Mouse (Mus musculus) neural tube, embryonic 14.5 days (tissue): ENCODE data around the gene Dyrk1a. TPM values are rescaled to one million over a fixed set of nuclear protein-coding genes. Genes with fewer than 3 reads are reported as not detected.

Source experiments
- ATAC-seq: fragments of 200-750 bp; cut with Nextera tagmentation; 2 replicates; pipeline ENCODE4 v1.8.0; 2017; ENCODE audit warnings: low read depth, mild to moderate bottlenecking, moderate TSS enrichment, moderate library complexity
- H3K27ac ChIP-seq: fragments of 300-500 bp; sonication (generic); 2 replicates; pipeline ENCODE4 v1.5.1; 2014; ENCODE audit warnings: low read depth, mild to moderate bottlenecking, control low read depth, low read length, moderate library complexity, mixed read lengths
- H3K27me3 ChIP-seq: fragments of 300-500 bp; sonication (generic); 2 replicates; pipeline ENCODE4 v1.6.1; 2014; ENCODE audit warnings: low read length; ENCODE audit not compliant: control insufficient read depth, insufficient read depth
- H3K36me3 ChIP-seq: fragments of 300-500 bp; sonication (generic); 2 replicates; pipeline ENCODE4 v1.6.1; 2014; ENCODE audit warnings: low read length, mixed read lengths; ENCODE audit not compliant: control insufficient read depth, insufficient read depth
- H3K4me1 ChIP-seq: fragments of 300-500 bp; sonication (generic); 2 replicates; pipeline ENCODE4 v1.6.1; 2014; ENCODE audit warnings: low read length; ENCODE audit not compliant: control insufficient read depth, insufficient read depth
- H3K4me2 ChIP-seq: fragments of 300-500 bp; sonication (generic); 2 replicates; pipeline ENCODE4 v1.6.1; 2014; ENCODE audit warnings: mild to moderate bottlenecking, low read depth, low read length, control low read depth
- H3K4me3 ChIP-seq: fragments of 300-500 bp; sonication (generic); 2 replicates; pipeline ENCODE4 v1.5.1; 2014; ENCODE audit warnings: low read depth, low read length, control low read depth, mixed read lengths
- H3K9ac ChIP-seq: fragments of 300-500 bp; sonication (generic); replicated peaks from 2 replicates; pipeline ENCODE4 v1.6.1; 2014; ENCODE audit warnings: low read depth, mild to moderate bottlenecking, control low read depth, low read length, mixed read lengths
- H3K9me3 ChIP-seq: fragments of 300-500 bp; sonication (generic); 2 replicates; pipeline ENCODE4 v1.6.1; 2016; ENCODE audit warnings: low read length; ENCODE audit not compliant: control insufficient read depth
- WGBS: fragments of 180-500 bp; shearing (Covaris S2); extraction: QIAGEN DNeasy Blood & Tissue Kit; methylation state at CpG from one replicate; pipeline ENCODE4 v1.1.7; 2014; 5-methylcytosine and 5-hydroxymethylcytosine counted together
- polyA plus RNA-seq: library from polyadenylated mRNA; unstranded; fragments of >200 nt; fragmentation: Nextera tagmentation; extraction: Ambion mirVana; gene quantifications from 2 replicates; pipeline ENCODE4 v1.2.1, GENCODE M21; 2014

The Dyrk1a gene
- polyA plus RNA-seq, 1 experiment from 2014 or later = 15.9 TPM

DNA sequence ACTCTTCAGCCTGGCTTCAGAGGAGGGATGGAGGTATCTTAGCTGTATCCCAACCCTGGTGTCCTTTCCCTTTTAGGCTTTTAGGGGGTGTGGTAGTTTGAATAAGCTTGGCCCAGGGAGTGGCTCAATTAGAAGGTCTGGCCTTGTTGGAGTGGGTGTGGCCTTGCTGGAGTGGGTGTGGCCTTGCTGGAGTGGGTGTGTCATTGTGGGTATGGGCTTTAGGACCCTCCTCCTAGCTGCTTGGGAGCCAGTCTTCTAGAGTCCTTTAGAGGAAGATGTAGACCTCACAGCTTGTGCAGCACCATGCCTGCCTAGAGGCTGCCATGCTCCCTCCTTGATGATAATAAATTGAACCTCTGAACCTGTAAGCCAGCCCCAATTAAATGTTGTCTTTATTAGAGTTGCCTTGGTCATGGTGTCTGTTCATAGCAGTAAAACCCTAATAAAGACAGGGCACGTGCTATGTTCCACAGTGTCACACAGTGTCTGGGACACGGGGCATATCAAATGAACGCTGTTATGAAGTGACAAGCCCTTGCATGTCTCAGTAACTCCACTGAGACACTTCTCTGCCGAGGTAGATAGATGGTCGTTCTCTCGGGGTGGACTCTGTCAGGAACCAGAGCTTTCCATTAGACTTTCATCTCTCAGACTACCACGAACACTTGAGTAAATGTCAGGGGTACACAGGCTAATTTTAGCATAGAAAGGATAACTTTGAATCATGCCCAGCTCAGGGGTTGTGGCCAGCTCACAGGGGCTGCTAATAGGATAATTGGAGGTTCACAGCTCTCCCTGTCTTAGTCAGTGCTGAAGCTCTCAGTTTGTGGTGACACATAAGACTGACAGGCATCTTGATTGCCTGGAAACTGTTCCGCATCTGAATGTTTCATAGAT is 166.9 kb downstream of the Dyrk1a start:
- no peaks in the 10 kb centered on the region for H3K4me1 ChIP-seq
- no peaks in the 10 kb centered on the region for H3K36me3 ChIP-seq
- H3K27ac ChIP-seq = no peak overlapping the region
- WGBS = 88% methylated on average over 8 of the region's 8 CpGs
- no peaks in the 10 kb centered on the region for H3K27me3 ChIP-seq
- ATAC-seq = no peak
- H3K9ac ChIP-seq = no peak overlapping the region
- no peaks in the 10 kb centered on the region for H3K9me3 ChIP-seq
- H3K4me3 ChIP-seq = no peak overlapping the region
- H3K4me2 ChIP-seq = no peak overlapping the region

DNA sequence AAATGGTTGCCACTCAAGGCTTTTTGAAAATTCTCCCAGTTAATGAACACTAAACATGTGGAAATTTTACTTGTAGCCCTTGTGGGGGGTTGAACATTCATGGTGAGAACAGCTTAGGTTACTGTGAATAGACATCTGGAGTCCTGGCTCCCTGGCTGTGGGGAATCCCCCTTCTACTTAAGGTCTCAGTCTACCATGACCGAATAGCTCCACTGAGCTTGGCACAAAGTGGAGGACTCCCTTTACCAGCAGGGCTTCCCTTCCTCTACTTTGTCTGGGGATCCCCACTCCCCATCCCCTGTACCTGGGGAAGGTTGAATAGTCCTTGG is 167.5 kb downstream of the Dyrk1a start:
- Histone ChIP-seq H3K27me3 (no peaks in the 10 kb centered on the region), H3K9ac (no peak overlapping the region), H3K27ac (no peak overlapping the region), H3K4me3 (no peak overlapping the region), H3K36me3 (no peaks in the 10 kb centered on the region), H3K9me3 (no peaks in the 10 kb centered on the region), H3K4me1 (no peaks in the 10 kb centered on the region), H3K4me2 (no peak overlapping the region)
- 100% methylated on average over 1 of the region's 1 CpGs for WGBS
- ATAC-seq = no peak

DNA sequence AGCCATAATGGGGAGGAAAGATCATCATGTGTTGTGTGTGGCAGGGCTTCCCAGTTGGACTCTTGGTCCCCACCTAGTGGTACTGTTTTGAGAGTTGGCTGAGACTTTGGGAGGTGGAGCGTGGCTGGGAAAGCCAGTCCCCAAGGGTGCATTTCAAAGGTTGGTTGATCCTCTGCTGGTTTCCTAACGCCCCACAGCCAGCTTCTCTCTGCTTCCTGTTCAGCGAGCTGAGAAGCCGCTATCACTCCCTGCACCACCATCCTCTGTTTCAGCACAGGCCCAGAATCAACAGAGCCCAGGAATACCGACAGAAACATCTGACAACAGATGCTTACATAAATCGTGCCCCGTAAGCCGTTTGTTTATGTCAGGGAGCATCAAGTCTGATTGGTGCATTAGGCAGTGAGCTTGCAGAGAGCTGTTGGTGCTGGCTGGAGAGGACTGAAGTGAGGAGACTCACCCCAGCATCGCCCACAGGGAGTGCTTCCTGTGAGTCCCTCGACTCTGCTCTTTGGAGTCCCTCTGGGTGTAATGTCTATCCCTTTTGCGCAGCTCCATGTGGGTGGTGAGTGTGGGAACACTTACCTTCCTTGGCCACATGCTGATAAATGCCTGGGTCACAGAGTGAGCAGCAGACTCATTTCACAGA is 174.2 kb downstream of the Dyrk1a start:
- H3K4me2 ChIP-seq = peak overlapping the region; percentile 19; the same call in 1 of the 2 replicates
- H3K27me3 ChIP-seq = no peaks in the 10 kb centered on the region
- H3K9me3 ChIP-seq = no peaks in the 10 kb centered on the region
- H3K4me3 ChIP-seq = no peak overlapping the region
- no peak overlapping the region for H3K27ac ChIP-seq
- WGBS = 4% methylated on average over 11 of the region's 11 CpGs
- no peak overlapping the region; the same call in 1 of the 2 replicates for H3K9ac ChIP-seq
- no peaks in the 10 kb centered on the region for H3K36me3 ChIP-seq
- H3K4me1 ChIP-seq = peaks cover 5% of the 10 kb centered on the region; the same call in 1 of the 2 replicates
- ATAC-seq = peak; percentile 61; the same call in 1 of the 2 replicates

DNA sequence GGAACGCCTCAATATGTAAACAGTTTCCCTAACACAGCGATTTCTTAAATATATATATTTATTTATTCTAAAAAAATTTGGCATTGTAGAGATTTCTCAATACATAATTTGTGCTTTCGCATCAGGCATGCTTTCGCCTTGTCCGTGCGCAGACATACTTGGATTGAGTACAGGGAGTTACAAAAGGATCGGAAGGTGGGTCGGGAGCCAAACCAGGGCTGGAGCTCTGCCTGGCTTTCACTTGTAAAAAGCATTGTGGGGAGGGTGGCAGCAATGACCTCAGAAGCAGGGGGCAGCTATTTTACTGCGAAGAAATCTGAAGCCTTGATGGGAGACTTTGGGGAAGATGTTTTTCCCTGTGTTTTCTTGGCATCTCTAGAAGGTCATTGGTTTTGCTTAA is 175.2 kb downstream of the Dyrk1a start:
- no peak for ATAC-seq
- 68% methylated on average over 9 of the region's 9 CpGs for WGBS
- no peak overlapping the region for H3K4me3 ChIP-seq
- no peak overlapping the region for H3K27ac ChIP-seq
- no peak overlapping the region for H3K9ac ChIP-seq
- H3K27me3 ChIP-seq = no peaks in the 10 kb centered on the region
- peaks cover 5% of the 10 kb centered on the region; the same call in 1 of the 2 replicates for H3K4me1 ChIP-seq
- no peak overlapping the region for H3K4me2 ChIP-seq
- H3K36me3 ChIP-seq = no peaks in the 10 kb centered on the region
- H3K9me3 ChIP-seq = no peaks in the 10 kb centered on the region

Other genes starting within 250 kb of the Dyrk1a start
- 0.52 and 1.7 TPM in 2 replicates for gene Ripply3, start 241.6 kb upstream of the Dyrk1a start, polyA plus RNA-seq
- 1,057 and 1,226 TPM in 2 replicates for gene Ttc3, start 199.4 kb upstream of the Dyrk1a start, polyA plus RNA-seq
- 89.3 and 92.0 TPM in 2 replicates for gene Pigp, start 198.2 kb upstream of the Dyrk1a start, polyA plus RNA-seq
- gene Vps26c, start 43.2 kb upstream of the Dyrk1a start, polyA plus RNA-seq = 95.4 and 101 TPM in 2 replicates